Mouse (Mus musculus) left cerebral cortex, postnatal 36 days (tissue): ENCODE measurements at regions not wholly inside any gene's neighbourhood (a gene's known extent, or its start where the extent isn't known, plus 50 kb on each side); places are given as distances from the start of the nearest gene placed in this dataset.
A peak's percentile ranks its signal among the peaks of the same experiment; 100 is the strongest.

Source experiments
- DNase-seq, 2 experiments: peaks; one replicate each; pipeline ENCODE4 v3.0.0; 2021 to 2022; ENCODE audit warnings: low spot score in 2 of 2, mixed read lengths in 1 of 2
- intact Hi-C: fragments of 180-260 bp; cut with DNase I; formaldehyde crosslinking; loops from one replicate; pipeline ENCODE4 v1.15.1; 2025

GRCm38 (mm10) chr1:38739018-38739417 is 74.3 kb upstream of the Aff3 start:
- DNase-seq = no peak
- intact Hi-C loops = no loop called here

GRCm38 (mm10) chr1:38735768-38736167 is 71.0 kb upstream of the Aff3 start:
- no peak for DNase-seq
- intact Hi-C loops = no loop called here

- DNase-seq = no peak
- intact Hi-C loops = loop anchor here (5.0 kb wide), 1 partner anchor 106 kb away; no protein-coding TSS in a partner anchor
These were observed 68.4 kb upstream of the Aff3 start for GRCm38 (mm10) chr1:38733201-38733600.

GRCm38 (mm10) chr1:38729977-38730782 is 65.4 kb upstream of the Aff3 start:
- peak; percentile 16 to 27 for DNase-seq
- intact Hi-C loops = loop anchor here (2.0 to 5.0 kb wide), 2 partner anchors 103 to 291 kb away; no protein-coding TSS in a partner anchor

GRCm38 (mm10) chr1:38725805-38726204 is 61.0 kb upstream of the Aff3 start:
- no peak for DNase-seq
- intact Hi-C loops = no loop called here

- DNase-seq = no peak
- intact Hi-C loops = no loop called here
These were observed 59.9 kb upstream of the Aff3 start for GRCm38 (mm10) chr1:38724631-38725030.

GRCm38 (mm10) chr1:38722155-38722554 is 57.4 kb upstream of the Aff3 start:
- intact Hi-C loops = no loop called here
- DNase-seq = no peak

GRCm38 (mm10) chr1:38720287-38720686 is 55.5 kb upstream of the Aff3 start:
- no peak for DNase-seq
- intact Hi-C loops = no loop called here

- intact Hi-C loops = no loop called here
- no peak for DNase-seq
These were observed 50.9 kb upstream of the Aff3 start for GRCm38 (mm10) chr1:38715621-38716020.
